Mouse (Mus musculus): ENCODE results near the gene Setd1b. TPM values are rescaled to one million over a fixed set of nuclear protein-coding genes. Genes with fewer than 3 reads are reported as not detected.
"Not testable (repeated sequence)": the region's sequence is repeated elsewhere in the genome, so short reads cannot be mapped to it uniquely, and the experiment has no call there.

Setd1b gene
- polyA plus RNA-seq, 1 experiment from 2014 or later: 8.0 TPM

- Histone ChIP-seq H3K4me3 (ENCODE audit: low read depth, low read length) (no peak overlapping the region), H3K4me2 (no peak overlapping the region), H3K4me1 (ENCODE audit: control insufficient read depth, insufficient read depth, low read length) (no peaks in the 10 kb centered on the region), H3K9me3 (replicated peaks; ENCODE audit: control insufficient read depth, low read length) (no peaks in the 10 kb centered on the region), H3K27me3 (ENCODE audit: control insufficient read depth, insufficient read depth, low read length) (no peaks in the 10 kb centered on the region), H3K36me3 (ENCODE audit: control insufficient read depth, insufficient read depth, low read length) (no peaks in the 10 kb centered on the region), H3K9ac (ENCODE audit: low read depth, low read length) (no peak overlapping the region), H3K27ac (ENCODE audit: low read depth, low read length) (no peak overlapping the region)
- 68% methylated on average over 5 of the region's 5 CpGs for WGBS (ENCODE audit: insufficient replicate concordance)
- ATAC-seq (replicated peaks; ENCODE audit: insufficient number of reproducible peaks, low FRiP score, low TSS enrichment): no peak
Observed at GRCm38 (mm10) chr5:123193436-123193835, 51.4 kb downstream of the Setd1b start.

GRCm38 (mm10) chr5:123194856-123195255 lies 52.9 kb downstream of the Setd1b start:
- 79% methylated on average over 6 of the region's 6 CpGs for WGBS (ENCODE audit: insufficient replicate concordance)
- no peak overlapping the region for H3K4me2 ChIP-seq

GRCm38 (mm10) chr5:123195500-123196000 lies 53.6 kb downstream of the Setd1b start:
- Histone ChIP-seq H3K27me3 (ENCODE audit: control insufficient read depth, insufficient read depth, low read length) (no peaks in the 10 kb centered on the region), H3K4me3 (ENCODE audit: low read depth, low read length) (no peak overlapping the region), H3K9me3 (replicated peaks; ENCODE audit: control insufficient read depth, low read length) (no peaks in the 10 kb centered on the region), H3K4me2 (no peak overlapping the region), H3K27ac (ENCODE audit: low read depth, low read length) (no peak overlapping the region), H3K9ac (ENCODE audit: low read depth, low read length) (no peak overlapping the region), H3K4me1 (ENCODE audit: control insufficient read depth, insufficient read depth, low read length) (no peaks in the 10 kb centered on the region), H3K36me3 (ENCODE audit: control insufficient read depth, insufficient read depth, low read length) (no peaks in the 10 kb centered on the region)
- no peak for ATAC-seq (replicated peaks; ENCODE audit: insufficient number of reproducible peaks, low FRiP score, low TSS enrichment)
- 85% methylated on average over 16 of the region's 16 CpGs for WGBS (ENCODE audit: insufficient replicate concordance)

More at GRCm38 (mm10) chr5:123194856-123195255, 52.9 kb downstream of the Setd1b start:
- no peaks in the 10 kb centered on the region for H3K4me1 ChIP-seq (ENCODE audit: control insufficient read depth, insufficient read depth, low read length)
- H3K9ac ChIP-seq (ENCODE audit: low read depth, low read length): no peak overlapping the region
- no peaks in the 10 kb centered on the region for H3K9me3 ChIP-seq (replicated peaks; ENCODE audit: control insufficient read depth, low read length)
- no peak overlapping the region for H3K4me3 ChIP-seq (ENCODE audit: low read depth, low read length)
- ATAC-seq (replicated peaks; ENCODE audit: insufficient number of reproducible peaks, low FRiP score, low TSS enrichment): no peak
- H3K36me3 ChIP-seq (ENCODE audit: control insufficient read depth, insufficient read depth, low read length): no peaks in the 10 kb centered on the region
- H3K27ac ChIP-seq (ENCODE audit: low read depth, low read length): no peak overlapping the region
- no peaks in the 10 kb centered on the region for H3K27me3 ChIP-seq (ENCODE audit: control insufficient read depth, insufficient read depth, low read length)

- WGBS (ENCODE audit: insufficient replicate concordance): 77% methylated on average over 4 of the region's 4 CpGs
- no peak for ATAC-seq (replicated peaks; ENCODE audit: insufficient number of reproducible peaks, low FRiP score, low TSS enrichment)
- no peak overlapping the region for H3K9ac ChIP-seq (ENCODE audit: low read depth, low read length)
Observed at GRCm38 (mm10) chr5:123196746-123197145, 54.8 kb downstream of the Setd1b start.

GRCm38 (mm10) chr5:123198523-123198922 lies 56.5 kb downstream of the Setd1b start:
- ATAC-seq (replicated peaks; ENCODE audit: insufficient number of reproducible peaks, low FRiP score, low TSS enrichment): no peak
- no peak overlapping the region for H3K9ac ChIP-seq (ENCODE audit: low read depth, low read length)
- H3K9me3 ChIP-seq (replicated peaks; ENCODE audit: control insufficient read depth, low read length): no peaks in the 10 kb centered on the region
- H3K36me3 ChIP-seq (ENCODE audit: control insufficient read depth, insufficient read depth, low read length): no peaks in the 10 kb centered on the region
- no peak overlapping the region for H3K4me3 ChIP-seq (ENCODE audit: low read depth, low read length)
- H3K4me1 ChIP-seq (ENCODE audit: control insufficient read depth, insufficient read depth, low read length): no peaks in the 10 kb centered on the region
- no peaks in the 10 kb centered on the region for H3K27me3 ChIP-seq (ENCODE audit: control insufficient read depth, insufficient read depth, low read length)
- no peak overlapping the region for H3K27ac ChIP-seq (ENCODE audit: low read depth, low read length)
- H3K4me2 ChIP-seq: no peak overlapping the region
- 56% methylated on average over 4 of the region's 4 CpGs for WGBS (ENCODE audit: insufficient replicate concordance)

More at GRCm38 (mm10) chr5:123196746-123197145, 54.8 kb downstream of the Setd1b start:
- Histone ChIP-seq H3K4me3 (ENCODE audit: low read depth, low read length) (no peak overlapping the region), H3K4me2 (no peak overlapping the region), H3K27me3 (ENCODE audit: control insufficient read depth, insufficient read depth, low read length) (no peaks in the 10 kb centered on the region), H3K27ac (ENCODE audit: low read depth, low read length) (no peak overlapping the region), H3K9me3 (replicated peaks; ENCODE audit: control insufficient read depth, low read length) (no peaks in the 10 kb centered on the region), H3K4me1 (ENCODE audit: control insufficient read depth, insufficient read depth, low read length) (no peaks in the 10 kb centered on the region), H3K36me3 (ENCODE audit: control insufficient read depth, insufficient read depth, low read length) (no peaks in the 10 kb centered on the region)

- not testable (repeated sequence) for H3K9me3 ChIP-seq (replicated peaks; ENCODE audit: control insufficient read depth, low read length); H3K27me3 ChIP-seq (ENCODE audit: control insufficient read depth, insufficient read depth, low read length); H3K4me2 ChIP-seq; H3K4me3 ChIP-seq (ENCODE audit: low read depth, low read length); H3K4me1 ChIP-seq (ENCODE audit: control insufficient read depth, insufficient read depth, low read length); H3K27ac ChIP-seq (ENCODE audit: low read depth, low read length); ATAC-seq (replicated peaks; ENCODE audit: insufficient number of reproducible peaks, low FRiP score, low TSS enrichment); H3K9ac ChIP-seq (ENCODE audit: low read depth, low read length); H3K36me3 ChIP-seq (ENCODE audit: control insufficient read depth, insufficient read depth, low read length)
- 80% methylated on average over 5 of the region's 7 CpGs for WGBS (ENCODE audit: insufficient replicate concordance)
Observed at GRCm38 (mm10) chr5:123200816-123201522, 59.0 kb downstream of the Setd1b start.

- no peak for ATAC-seq (replicated peaks; ENCODE audit: insufficient number of reproducible peaks, low FRiP score, low TSS enrichment)
- whole genome bisulfite sequencing (ENCODE audit: insufficient replicate concordance): 77% methylated on average over 7 of the region's 7 CpGs
- Histone ChIP-seq H3K27ac (ENCODE audit: low read depth, low read length) (no peak overlapping the region), H3K9me3 (replicated peaks; ENCODE audit: control insufficient read depth, low read length) (no peaks in the 10 kb centered on the region), H3K27me3 (ENCODE audit: control insufficient read depth, insufficient read depth, low read length) (no peaks in the 10 kb centered on the region), H3K4me3 (ENCODE audit: low read depth, low read length) (no peak overlapping the region), H3K4me2 (no peak overlapping the region), H3K9ac (ENCODE audit: low read depth, low read length) (no peak overlapping the region), H3K4me1 (ENCODE audit: control insufficient read depth, insufficient read depth, low read length) (no peaks in the 10 kb centered on the region), H3K36me3 (ENCODE audit: control insufficient read depth, insufficient read depth, low read length) (no peaks in the 10 kb centered on the region)
Observed at GRCm38 (mm10) chr5:123201523-123201892, 59.5 kb downstream of the Setd1b start.

GRCm38 (mm10) chr5:123201987-123202386 lies 60.0 kb downstream of the Setd1b start:
- 76% methylated on average over 5 of the region's 5 CpGs for WGBS (ENCODE audit: insufficient replicate concordance)
- Histone ChIP-seq H3K4me2 (no peak overlapping the region), H3K27ac (ENCODE audit: low read depth, low read length) (no peak overlapping the region), H3K9ac (ENCODE audit: low read depth, low read length) (no peak overlapping the region), H3K4me3 (ENCODE audit: low read depth, low read length) (no peak overlapping the region), H3K27me3 (ENCODE audit: control insufficient read depth, insufficient read depth, low read length) (no peaks in the 10 kb centered on the region), H3K4me1 (ENCODE audit: control insufficient read depth, insufficient read depth, low read length) (no peaks in the 10 kb centered on the region), H3K9me3 (replicated peaks; ENCODE audit: control insufficient read depth, low read length) (no peaks in the 10 kb centered on the region), H3K36me3 (ENCODE audit: control insufficient read depth, insufficient read depth, low read length) (no peaks in the 10 kb centered on the region)
- no peak for ATAC-seq (replicated peaks; ENCODE audit: insufficient number of reproducible peaks, low FRiP score, low TSS enrichment)

GRCm38 (mm10) chr5:123202771-123203170 lies 60.8 kb downstream of the Setd1b start:
- not testable (repeated sequence) for H3K36me3 ChIP-seq (ENCODE audit: control insufficient read depth, insufficient read depth, low read length); H3K9me3 ChIP-seq (replicated peaks; ENCODE audit: control insufficient read depth, low read length); H3K27ac ChIP-seq (ENCODE audit: low read depth, low read length); ATAC-seq (replicated peaks; ENCODE audit: insufficient number of reproducible peaks, low FRiP score, low TSS enrichment); H3K27me3 ChIP-seq (ENCODE audit: control insufficient read depth, insufficient read depth, low read length); H3K9ac ChIP-seq (ENCODE audit: low read depth, low read length); H3K4me2 ChIP-seq; H3K4me1 ChIP-seq (ENCODE audit: control insufficient read depth, insufficient read depth, low read length); H3K4me3 ChIP-seq (ENCODE audit: low read depth, low read length)
- 46% methylated on average over 4 of the region's 4 CpGs for WGBS (ENCODE audit: insufficient replicate concordance)

Data from heart, embryonic 11.5 days (tissue).